Mouse (Mus musculus) cerebellum, adult 2 months (tissue): ENCODE measurements around the gene Znrf4.

Experiments used
- CTCF ChIP-seq: fragments of 200-500 bp; IDR thresholded peaks from 2 replicates; pipeline ENCODE4 v1.5.1; 2011; ENCODE audit warnings: low read depth, mild to moderate bottlenecking, control low read depth, low read length, moderate library complexity, borderline replicate concordance; ENCODE audit not compliant: insufficient read depth
- POLR2A ChIP-seq: fragments of 200-500 bp; IDR thresholded peaks from 2 replicates; pipeline ENCODE4 v1.6.1; 2011; ENCODE audit warnings: low read length, control low read depth, borderline replicate concordance; ENCODE audit not compliant: insufficient read depth

DNA sequence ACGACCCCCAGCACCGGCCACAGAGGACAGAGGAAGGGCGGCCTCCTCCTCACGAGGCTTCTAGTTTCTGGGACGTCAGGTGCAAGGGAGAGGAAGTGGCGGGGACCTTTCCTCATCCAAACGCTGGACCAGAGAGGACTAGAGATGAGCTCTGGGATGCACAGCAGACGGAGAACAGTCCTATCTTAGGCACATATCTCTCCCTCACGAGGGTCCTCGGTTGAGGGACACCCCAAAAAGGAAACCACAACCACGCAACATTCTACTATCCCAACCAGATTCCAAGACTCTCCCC lies 38.7 kb downstream of the Znrf4 start:
- TF ChIP-seq CTCF (no peak), POLR2A (no peak)
